Mouse (Mus musculus) CH12.LX (cell line): ENCODE results near the gene Vmn1r207-ps. TPM values are rescaled to one million over a fixed set of nuclear protein-coding genes. Genes with fewer than 3 reads are reported as not detected.
"Not testable (repeated sequence)": the region's sequence is repeated elsewhere in the genome, so short reads cannot be mapped to it uniquely, and the experiment has no call there.

Experiments
- DNase-seq: peaks from one replicate; pipeline ENCODE4 v3.0.0-alpha.2; 2013; ENCODE audit errors: extremely low read depth
- H3K27ac ChIP-seq: 2 replicates; pipeline ENCODE4 v1.5.1; 2012; ENCODE audit warnings: low read depth, mild to moderate bottlenecking, control low read depth, moderate library complexity; ENCODE audit not compliant: insufficient read depth
- H3K27me3 ChIP-seq: replicated peaks from 2 replicates; pipeline ENCODE3; 2012; ENCODE audit warnings: inconsistent platforms
- H3K36me3 ChIP-seq, 2 experiments: replicated peaks in 1 of 2; 2 replicates each; pipeline versions ENCODE3 to v1.6.1; 2012; ENCODE audit warnings: inconsistent platforms in 1 of 2, low read length in 1 of 2, mild to moderate bottlenecking in 1 of 2, mixed read lengths in 1 of 2, moderate library complexity in 1 of 2; ENCODE audit not compliant: control insufficient read depth in 1 of 2, insufficient read depth in 1 of 2
- H3K4me1 ChIP-seq, 2 experiments: 2 replicates each; pipeline ENCODE4 v1.6.1; 2012; ENCODE audit warnings: inconsistent platforms in 1 of 2, moderate library complexity in 1 of 2; ENCODE audit not compliant: insufficient read depth in 2 of 2, control insufficient read depth in 1 of 2
- H3K4me2 ChIP-seq: 2 replicates; pipeline ENCODE4 v1.6.1; 2012; ENCODE audit warnings: low read depth, mild to moderate bottlenecking, control low read depth; ENCODE audit not compliant: poor library complexity, insufficient read depth, severe bottlenecking
- H3K4me3 ChIP-seq, 3 experiments: fragments of 150-350 bp in 1 of 3; sonication (generic) in 1 of 3; replicated peaks in 1 of 3; 2 replicates each; pipeline versions ENCODE3 to v1.5.1; 2011 to 2012; ENCODE audit warnings: low read depth in 2 of 3, low read length in 2 of 3, mild to moderate bottlenecking in 2 of 3, moderate library complexity in 2 of 3, control low read depth in 1 of 3, improper control_type of control experiment in 1 of 3, inconsistent platforms in 1 of 3, mixed read lengths in 1 of 3; ENCODE audit not compliant: poor library complexity in 1 of 3
- H3K79me2 ChIP-seq: replicated peaks from 2 replicates; pipeline ENCODE4 v1.6.1; 2012; ENCODE audit warnings: mild to moderate bottlenecking, moderate library complexity; ENCODE audit not compliant: control insufficient read depth, poor library complexity, insufficient read depth, severe bottlenecking; ENCODE audit errors: extremely low read depth
- H3K9ac ChIP-seq: 2 replicates; pipeline ENCODE4 v1.6.1; 2012; ENCODE audit warnings: low read depth, mild to moderate bottlenecking, control low read depth, moderate library complexity; ENCODE audit not compliant: insufficient read depth
- H3K9me3 ChIP-seq: replicated peaks from 2 replicates; pipeline ENCODE3; 2012; ENCODE audit warnings: low read length, inconsistent platforms, mixed read lengths
- BHLHE40 ChIP-seq: IDR thresholded peaks from 2 replicates; pipeline ENCODE4 v1.6.1; 2011; ENCODE audit warnings: mild to moderate bottlenecking, low read depth, low read length, improper control_type of control experiment
- CHD1 ChIP-seq: IDR thresholded peaks from 2 replicates; pipeline ENCODE4 v1.6.1; 2012; ENCODE audit warnings: low read depth, low read length, improper control_type of control experiment, inconsistent platforms
- CTCF ChIP-seq, 2 experiments: IDR thresholded peaks in 1 of 2; conservative IDR thresholded peaks in 1 of 2; 2 replicates each; pipeline ENCODE4 v1.5.1; 2011 to 2012; ENCODE audit warnings: low read depth in 2 of 2, low read length in 2 of 2, improper control_type of control experiment in 1 of 2, inconsistent platforms in 1 of 2, mild to moderate bottlenecking in 1 of 2, moderate library complexity in 1 of 2
- E2F4 ChIP-seq: IDR thresholded peaks from 2 replicates; pipeline ENCODE4 v1.6.1; 2011; ENCODE audit warnings: low read depth, low read length, improper control_type of control experiment; ENCODE audit not compliant: insufficient replicate concordance
- ELF1 ChIP-seq: IDR thresholded peaks from 2 replicates; pipeline ENCODE4 v1.6.1; 2014; ENCODE audit warnings: low read depth, mild to moderate bottlenecking, inconsistent platforms, low read length, improper control_type of control experiment
- EP300 ChIP-seq: IDR thresholded peaks from 2 replicates; pipeline ENCODE4 v1.6.1; 2011; ENCODE audit warnings: low read length, improper control_type of control experiment
- GABPA ChIP-seq: IDR thresholded peaks from 2 replicates; pipeline ENCODE4 v1.6.1; 2012; ENCODE audit warnings: low read depth, low read length, improper control_type of control experiment, inconsistent platforms; ENCODE audit not compliant: insufficient replicate concordance
- IRF4 ChIP-seq: IDR thresholded peaks from 2 replicates; pipeline ENCODE4 v1.6.1; 2014; ENCODE audit warnings: low read depth, mild to moderate bottlenecking, inconsistent platforms, low read length, improper control_type of control experiment
- MAZ ChIP-seq: IDR thresholded peaks from 2 replicates; pipeline ENCODE4 v1.6.1; 2012; ENCODE audit warnings: low read depth, mild to moderate bottlenecking, inconsistent platforms, low read length, improper control_type of control experiment, moderate library complexity
- MXI1 ChIP-seq: IDR thresholded peaks from 2 replicates; pipeline ENCODE4 v1.6.1; 2011; ENCODE audit warnings: mild to moderate bottlenecking, low read depth, low read length, improper control_type of control experiment
- MYC ChIP-seq: IDR thresholded peaks from 2 replicates; pipeline ENCODE4 v1.6.1; 2011; ENCODE audit warnings: low read depth, mild to moderate bottlenecking, improper control_type of control experiment, low read length
- RAD21 ChIP-seq: IDR thresholded peaks from 2 replicates; pipeline ENCODE4 v1.6.1; 2011; ENCODE audit warnings: low read depth, mild to moderate bottlenecking, low read length, improper control_type of control experiment, moderate library complexity
- SMC3 ChIP-seq: IDR thresholded peaks from 2 replicates; pipeline ENCODE4 v1.6.1; 2011; ENCODE audit warnings: low read depth, low read length, improper control_type of control experiment
- ZC3H11A ChIP-seq: IDR thresholded peaks from 2 replicates; pipeline ENCODE4 v1.6.1; 2012; ENCODE audit warnings: low read depth, mild to moderate bottlenecking, inconsistent platforms, low read length, improper control_type of control experiment
- ZMIZ1 ChIP-seq: IDR thresholded peaks from 2 replicates; pipeline ENCODE4 v1.6.1; 2012; ENCODE audit warnings: low read depth, mild to moderate bottlenecking, inconsistent platforms, low read length, improper control_type of control experiment
- ZNF384 ChIP-seq: IDR thresholded peaks from 2 replicates; pipeline ENCODE4 v1.6.1; 2012; ENCODE audit warnings: low read depth, low read length, improper control_type of control experiment, inconsistent platforms
- dilution Hi-C: fragments of 300-500 bp; cut with MboI; formaldehyde crosslinking; loops from 2 replicates; pipeline ENCODE4 v1.14.3; 2020; ENCODE audit warnings: low sequenced_read_pairs; ENCODE audit not compliant: extremely low pct_unique_long_range_greater_than_20kb, extremely low pct_ligation_motif_present
- in situ Hi-C: fragments of 300-500 bp; cut with MboI; formaldehyde crosslinking; loops from 3 replicates; pipeline ENCODE4 v1.14.3; 2019; ENCODE audit warnings: low sequenced_read_pairs, low pct_ligation_motif_present, low pct_unique_long_range_greater_than_20kb, mixed read lengths
- polyA plus RNA-seq: library from polyadenylated mRNA; unstranded; fragments of >175 nt; gene quantifications from 2 replicates; pipeline ENCODE4 v1.2.1, GENCODE M21; 2012; ENCODE audit warnings: low read depth; ENCODE audit not compliant: insufficient read length
- total RNA-seq, 2 experiments: library from RNA; depleted of rRNA; stranded (reverse); fragments of 300-350 nt in 1 of 2; fragments of >200 nt in 1 of 2; gene quantifications; 2 replicates each; pipeline ENCODE4 v1.2.3; 2012 to 2014

Gene Vmn1r207-ps
- total RNA-seq (2012; rRNA removed) (not detected in 2 replicates), total RNA-seq (2014; rRNA removed) (not detected in 2 replicates), polyA plus RNA-seq (not detected in 2 replicates)

- H3K4me2 ChIP-seq, H3K4me3 ChIP-seq, H3K27ac ChIP-seq, H3K9ac ChIP-seq, H3K79me2 ChIP-seq, in situ Hi-C loops, dilution Hi-C loops, H3K36me3 ChIP-seq, H3K9me3 ChIP-seq, DNase-seq, H3K4me1 ChIP-seq, H3K27me3 ChIP-seq: not testable (repeated sequence)
Observed at GRCm38 (mm10) chr13:22729529-22729928, at the start of gene Vmn1r207-ps. Vmn1r207-ps (minus strand) TSS chr13:22729629.

- H3K4me1 ChIP-seq, H3K4me2 ChIP-seq, DNase-seq, H3K4me3 ChIP-seq, H3K79me2 ChIP-seq, H3K9ac ChIP-seq, H3K27me3 ChIP-seq, dilution Hi-C loops, H3K27ac ChIP-seq, H3K36me3 ChIP-seq, H3K9me3 ChIP-seq, in situ Hi-C loops: not testable (repeated sequence)
Observed at GRCm38 (mm10) chr13:22777300-22777699, 47.9 kb upstream of the Vmn1r207-ps start, which contains the start of gene Vmn1r208. Vmn1r208 (minus strand) TSS chr13:22777400.

GRCm38 (mm10) chr13:22771592-22771991, 42.2 kb upstream of the Vmn1r207-ps start:
- in situ Hi-C loops, H3K9ac ChIP-seq, H3K79me2 ChIP-seq, H3K9me3 ChIP-seq, H3K4me3 ChIP-seq, H3K27me3 ChIP-seq, H3K4me2 ChIP-seq, H3K36me3 ChIP-seq, H3K4me1 ChIP-seq, dilution Hi-C loops, H3K27ac ChIP-seq, DNase-seq: not testable (repeated sequence)

- H3K9me3 ChIP-seq = no peaks in the 10 kb centered on the region
- DNase-seq = peak; percentile 17
- H3K27ac ChIP-seq = no peak overlapping the region
- no peak overlapping the region for H3K9ac ChIP-seq
- no peaks in the 10 kb centered on the region for H3K79me2 ChIP-seq
- H3K27me3 ChIP-seq = no peaks in the 10 kb centered on the region
- H3K4me1 ChIP-seq = no peaks in the 10 kb centered on the region
- dilution Hi-C loops = no loop called here
- H3K4me3 ChIP-seq = no peak overlapping the region
- no peak for TF ChIP-seq EP300
- TF ChIP-seq CHD1 = no peak
- TF ChIP-seq IRF4 = no peak
- peak; percentile 18; the same call in 1 of the 2 replicates for TF ChIP-seq ZC3H11A
- no peak for TF ChIP-seq ZMIZ1
- no peak for TF ChIP-seq BHLHE40
- peak; percentile 55 for TF ChIP-seq SMC3
- no peak for TF ChIP-seq ELF1
- TF ChIP-seq MAZ = no peak
- peak; percentile 17 to 67; a peak in 3 of 4 replicates for TF ChIP-seq CTCF (conservative IDR thresholded peaks at IDR 0.05 in 1 of 2, IDR thresholded peaks at IDR 0.05 in 1 of 2; ENCODE audit: low read depth in 2 of 2, low read length in 2 of 2)
- no peak for TF ChIP-seq MYC
- TF ChIP-seq E2F4 = no peak
- TF ChIP-seq MXI1 = no peak
- TF ChIP-seq ZNF384 = peak; percentile 83
- TF ChIP-seq GABPA = no peak
- TF ChIP-seq RAD21 = peak; percentile 65
- no peaks in the 10 kb centered on the region for H3K36me3 ChIP-seq
- in situ Hi-C loops = no loop called here
- no peak overlapping the region for H3K4me2 ChIP-seq
Observed at GRCm38 (mm10) chr13:22747524-22747923, 18.1 kb upstream of the Vmn1r207-ps start.
